Mouse (Mus musculus): ENCODE measurements around the gene Chad.
A peak's percentile ranks its signal among the peaks of the same experiment; 100 is the strongest.

The Chad gene

GRCm38 (mm10) chr11:94564437-94565150 lies at the start of gene Chad:
Gene Chad (plus strand): TSS chr11:94565047.
- DNase-seq = no peak

GRCm38 (mm10) chr11:94521219-94521843 lies 43.5 kb upstream of the Chad start, which contains the start of gene Mycbpap:
Gene Mycbpap (minus strand): TSS chr11:94521742.
- peak; percentile 75 to 81 for DNase-seq

GRCm38 (mm10) chr11:94526171-94526879 lies 38.5 kb upstream of the Chad start:
- no peak for DNase-seq

GRCm38 (mm10) chr11:94528879-94529278 lies 36.0 kb upstream of the Chad start:
- DNase-seq = no peak

- DNase-seq = no peak
Observed at GRCm38 (mm10) chr11:94533171-94533570, 31.7 kb upstream of the Chad start.

GRCm38 (mm10) chr11:94538733-94539292 lies 26.0 kb upstream of the Chad start:
- DNase-seq = no peak

- DNase-seq = no peak
Observed at GRCm38 (mm10) chr11:94539761-94540160, 25.1 kb upstream of the Chad start.

- DNase-seq = no peak
Observed at GRCm38 (mm10) chr11:94542400-94542799, 22.4 kb upstream of the Chad start.

- DNase-seq = no peak
Observed at GRCm38 (mm10) chr11:94543344-94543743, 21.5 kb upstream of the Chad start.

GRCm38 (mm10) chr11:94543932-94544331 lies 20.9 kb upstream of the Chad start:
- peak; percentile 98 for DNase-seq

- peak; percentile 39 to 45 for DNase-seq
Observed at GRCm38 (mm10) chr11:94544422-94544821, 20.4 kb upstream of the Chad start.

- DNase-seq = no peak
Observed at GRCm38 (mm10) chr11:94546381-94546780, 18.5 kb upstream of the Chad start.

GRCm38 (mm10) chr11:94547271-94547670 lies 17.6 kb upstream of the Chad start:
- DNase-seq = peak in 1 of 2 experiments; percentile 13

- peak; percentile 63 to 68 for DNase-seq
Observed at GRCm38 (mm10) chr11:94548041-94548784, 16.6 kb upstream of the Chad start.

- DNase-seq = peak; percentile 94 to 98
Observed at GRCm38 (mm10) chr11:94548888-94549690, 15.8 kb upstream of the Chad start, which contains the start of gene Rsad1. Gene Rsad1 (minus strand): TSS chr11:94549255.

- DNase-seq = no peak
Observed at GRCm38 (mm10) chr11:94549691-94550441, 15.0 kb upstream of the Chad start.

GRCm38 (mm10) chr11:94550442-94550744 lies 14.5 kb upstream of the Chad start:
- no peak for DNase-seq

GRCm38 (mm10) chr11:94558226-94558625 lies 6.6 kb upstream of the Chad start:
- no peak for DNase-seq

- no peak for DNase-seq
Observed at GRCm38 (mm10) chr11:94563383-94563782, 1.5 kb upstream of the Chad start.

GRCm38 (mm10) chr11:94563821-94564220 lies 1.0 kb upstream of the Chad start:
- DNase-seq = no peak

- no peak for DNase-seq
Observed at GRCm38 (mm10) chr11:94565151-94565479, 268 bp downstream of the Chad start.

Data from cerebellum, adult 18-20 months (tissue).